ENCODE assay signal across 7 mouse cellular contexts in the genomic region with DNA sequence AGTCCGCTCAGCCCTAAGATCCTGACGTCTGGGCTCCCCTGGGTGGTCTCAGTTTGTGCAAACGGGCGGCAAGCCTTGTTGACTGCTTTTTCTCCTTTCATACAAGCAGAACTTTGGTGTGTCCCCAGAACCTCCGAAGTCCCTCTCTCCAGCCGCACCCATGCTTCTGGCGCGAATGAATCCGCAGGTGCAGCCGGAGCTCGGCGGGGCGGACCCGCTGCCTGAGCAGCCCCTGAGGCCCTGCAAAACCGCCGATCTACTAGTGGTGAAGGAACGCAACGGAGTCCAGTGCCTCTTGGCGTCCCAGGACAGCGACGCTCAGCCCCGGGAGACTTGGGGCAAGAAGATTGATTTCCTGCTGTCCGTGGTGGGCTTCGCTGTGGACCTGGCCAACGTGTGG. TPM values are rescaled to one million over a fixed set of nuclear protein-coding genes. Genes with fewer than 3 reads are reported as not detected.
DNase-seq lines count a peak whose midpoint lies in the region; ATAC-seq lines count a peak whose summit lies in the region.

No protein-coding gene starts in this region.

- peak overlapping the region; percentile 52 for H3K4me2 ChIP-seq in forebrain, embryonic 14.5 days (ENCODE audit: low read length)
- peak overlapping the region; percentile 88 for H3K4me2 ChIP-seq in limb, embryonic 13.5 days (replicated peaks)

- H3K27ac ChIP-seq in forebrain, embryonic 14.5 days (ENCODE audit: low read depth, low read length), result no peak overlapping the region
- no peak overlapping the region for H3K27ac ChIP-seq in limb, embryonic 13.5 days

- H3K4me1 ChIP-seq in forebrain, embryonic 14.5 days (ENCODE audit: control insufficient read depth, insufficient read depth, low read length), result 0 out of 2 replicates have a peak, but pooled peaks cover 4% of the 10 kb centered on the region
- H3K4me1 ChIP-seq in limb, embryonic 13.5 days, result peaks cover 13% of the 10 kb centered on the region

- DNase-seq in ovary, postnatal 36 days (ENCODE audit: low spot score), result peak; percentile 8
- no peak for DNase-seq in ovary, adult 18-20 months (ENCODE audit: low spot score)
- no peak for DNase-seq in forebrain, embryonic 14.5 days (ENCODE audit: low spot score)
- no peak for DNase-seq in adipocyte (ENCODE audit: low spot score)
- DNase-seq in thymus, adult 18-20 months, result no peak
- no peak for DNase-seq in layer of hippocampus, adult 9-10 months (ENCODE audit: low spot score)

- no peak overlapping the region for H3K9ac ChIP-seq in forebrain, embryonic 14.5 days (ENCODE audit: low read length)
- H3K9ac ChIP-seq in limb, embryonic 13.5 days, result no peak overlapping the region; the same call in 1 of the 2 replicates

- no peak for ATAC-seq in forebrain, embryonic 14.5 days
- no peak for ATAC-seq in limb, embryonic 13.5 days (ENCODE audit: low FRiP score, low read depth)

- 4% methylated on average over 25 of the region's 25 CpGs for WGBS in forebrain, embryonic 14.5 days
- under 1% methylated on average over 25 of the region's 25 CpGs for WGBS in limb, embryonic 13.5 days

- peak overlapping the region; percentile 24 for H3K4me3 ChIP-seq in forebrain, embryonic 14.5 days (ENCODE audit: low read depth, low read length)
- H3K4me3 ChIP-seq in limb, embryonic 13.5 days, result peak overlapping the region; percentile 47

- H3K27me3 ChIP-seq in forebrain, embryonic 14.5 days (replicated peaks; ENCODE audit: control insufficient read depth, insufficient read depth, low read length), result peaks cover 34% of the 10 kb centered on the region
- peaks cover 75% of the 10 kb centered on the region for H3K27me3 ChIP-seq in limb, embryonic 13.5 days

- no peaks in the 10 kb centered on the region for H3K9me3 ChIP-seq in forebrain, embryonic 14.5 days (replicated peaks; ENCODE audit: control insufficient read depth, low read length)
- H3K9me3 ChIP-seq in limb, embryonic 13.5 days, result no peaks in the 10 kb centered on the region

- H3K36me3 ChIP-seq in forebrain, embryonic 14.5 days (ENCODE audit: control insufficient read depth, insufficient read depth, low read length), result no peaks in the 10 kb centered on the region
- no peaks in the 10 kb centered on the region for H3K36me3 ChIP-seq in limb, embryonic 13.5 days

RNA-seq across cellular contexts. Expression of gene Slc6a2, which starts 1.2 kb away (rescaled TPM):
- not detected in 2 replicates for polyA plus RNA-seq in forebrain, embryonic 14.5 days (2014; fragmentation: Nextera tagmentation; extraction: Ambion mirVana)
- polyA plus RNA-seq in limb, embryonic 13.5 days (2015; fragmentation: Nextera tagmentation; extraction: Ambion mirVana), result 0.03 and 0.04 TPM in 2 replicates

RNA-seq across cellular contexts. Expression of gene Capns2, which starts 59.9 kb away (rescaled TPM):
- not detected in 2 replicates for polyA plus RNA-seq in forebrain, embryonic 14.5 days (2014; fragmentation: Nextera tagmentation; extraction: Ambion mirVana)
- polyA plus RNA-seq in limb, embryonic 13.5 days (2015; fragmentation: Nextera tagmentation; extraction: Ambion mirVana), result 4.5 and 6.4 TPM in 2 replicates
